Mouse (Mus musculus) thymus, adult 2 months (tissue): ENCODE measurements around the gene Smarcc2.

Source experiments
- CTCF ChIP-seq: fragments of 200-500 bp; IDR thresholded peaks from 2 replicates; pipeline ENCODE4 v1.5.1; 2012; ENCODE audit warnings: mild to moderate bottlenecking, control low read depth, low read length, moderate library complexity, borderline replicate concordance; ENCODE audit not compliant: control insufficient read depth, poor library complexity, insufficient read depth; ENCODE audit errors: extremely low read depth
- POLR2A ChIP-seq: fragments of 200-500 bp; IDR thresholded peaks from 2 replicates; pipeline ENCODE4 v1.6.1; 2012; ENCODE audit warnings: mild to moderate bottlenecking, low read length, control low read depth, moderate library complexity; ENCODE audit not compliant: control insufficient read depth, poor library complexity, insufficient read depth; ENCODE audit errors: extremely low read depth

- TF ChIP-seq POLR2A (no peak), CTCF (peak; percentile 68; the same call in 1 of the 2 replicates)
These were observed 59.8 kb downstream of the Smarcc2 start for GRCm38 (mm10) chr10:128518833-128519232.
